Mouse (Mus musculus) midbrain, embryonic 16.5 days (tissue): Measurements from ENCODE around the gene Gm36245. TPM values are rescaled to one million over a fixed set of nuclear protein-coding genes. Genes with fewer than 3 reads are reported as not detected.
"Not testable (repeated sequence)": the region's sequence is repeated elsewhere in the genome, so short reads cannot be mapped to it uniquely, and the experiment has no call there.

Experiments
- ATAC-seq: fragments of 200-750 bp; cut with Nextera tagmentation; 2 replicates; pipeline ENCODE4 v1.8.0; 2017; ENCODE audit warnings: moderate TSS enrichment
- H3K27ac ChIP-seq: fragments of 300-500 bp; sonication (generic); 2 replicates; pipeline ENCODE4 v1.5.1; 2014; ENCODE audit warnings: mild to moderate bottlenecking, low read length, mixed read lengths
- H3K27me3 ChIP-seq: fragments of 300-500 bp; sonication (generic); 2 replicates; pipeline ENCODE4 v1.6.1; 2014; ENCODE audit warnings: low read depth, low read length, mixed read lengths; ENCODE audit not compliant: control insufficient read depth, insufficient read depth
- H3K36me3 ChIP-seq: fragments of 300-500 bp; sonication (generic); 2 replicates; pipeline ENCODE4 v1.6.1; 2014; ENCODE audit warnings: mild to moderate bottlenecking, low read length, moderate library complexity, mixed read lengths; ENCODE audit not compliant: control insufficient read depth, insufficient read depth
- H3K4me1 ChIP-seq: fragments of 300-500 bp; sonication (generic); 2 replicates; pipeline ENCODE4 v1.6.1; 2014; ENCODE audit warnings: mild to moderate bottlenecking, low read length, mixed read lengths; ENCODE audit not compliant: control insufficient read depth, insufficient read depth
- H3K4me2 ChIP-seq: fragments of 300-500 bp; sonication (generic); 2 replicates; pipeline ENCODE4 v1.6.1; 2014; ENCODE audit warnings: mild to moderate bottlenecking, low read length, mixed read lengths
- H3K4me3 ChIP-seq: fragments of 300-500 bp; sonication (generic); 2 replicates; pipeline ENCODE4 v1.5.1; 2014; ENCODE audit warnings: low read depth, mild to moderate bottlenecking, low read length, moderate library complexity, mixed read lengths
- H3K9ac ChIP-seq: fragments of 300-500 bp; sonication (generic); 2 replicates; pipeline ENCODE4 v1.6.1; 2014; ENCODE audit warnings: low read depth, low read length, mixed read lengths
- H3K9me3 ChIP-seq: fragments of 300-500 bp; sonication (generic); replicated peaks from 2 replicates; pipeline ENCODE4 v1.6.1; 2014; ENCODE audit warnings: mild to moderate bottlenecking, low read length, mixed read lengths; ENCODE audit not compliant: control insufficient read depth, poor library complexity, severe bottlenecking
- WGBS: fragments of 180-500 bp; shearing (Covaris S2); extraction: QIAGEN DNeasy Blood & Tissue Kit; methylation state at CpG from one replicate; pipeline ENCODE4 v1.1.7; 2014; 5-methylcytosine and 5-hydroxymethylcytosine counted together
- polyA plus RNA-seq: library from polyadenylated mRNA; unstranded; fragments of >200 nt; fragmentation: Nextera tagmentation; extraction: Ambion mirVana; gene quantifications from 2 replicates; pipeline ENCODE4 v1.2.1, GENCODE M21; 2015

Gene Gm36245
- polyA plus RNA-seq, 1 experiment from 2014 or later, result not detected

GRCm38 (mm10) chr15:77595961-77596360, 3.1 kb upstream of the Gm36245 start, which contains the start of gene Apol10b:
Gene Apol10b (minus strand): TSS chr15:77596125.
- Histone ChIP-seq H3K4me2 (no peak within 1 kb of the TSS), H3K27ac (no peak within 1 kb of the TSS), H3K4me1 (no peaks in the 10 kb centered on the region), H3K9ac (no peak within 1 kb of the TSS), H3K9me3 (no peaks in the 10 kb centered on the region), H3K27me3 (no peaks in the 10 kb centered on the region), H3K36me3 (no peaks in the 10 kb centered on the region), H3K4me3 (no peak within 1 kb of the TSS)
- ATAC-seq, result no peak
- WGBS, result 64% methylated on average over 5 of the region's 5 CpGs

DNA sequence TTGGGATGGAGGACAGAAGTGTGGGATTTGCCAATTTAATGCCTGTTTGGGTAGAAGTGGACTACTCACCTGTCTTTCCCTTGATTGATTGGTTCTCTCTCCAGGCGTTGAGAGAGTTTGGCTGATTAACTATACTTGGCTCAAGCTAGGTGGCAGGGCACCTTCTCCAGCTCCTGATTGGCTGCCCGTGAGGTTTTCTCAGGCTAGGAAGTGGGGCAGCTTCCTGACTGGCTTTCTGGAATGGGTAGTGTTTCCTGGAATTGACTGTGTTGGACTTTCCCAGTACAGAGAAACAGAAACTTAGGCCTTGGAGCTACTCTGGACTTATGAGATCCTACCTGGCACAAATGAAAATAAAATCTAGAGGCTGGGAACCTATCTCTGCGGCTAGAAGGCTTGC, 629 bp upstream of the Gm36245 start:
- Histone ChIP-seq H3K9ac (no peak overlapping the region), H3K36me3 (no peaks in the 10 kb centered on the region), H3K4me1 (no peaks in the 10 kb centered on the region), H3K4me3 (no peak overlapping the region), H3K27ac (no peak overlapping the region), H3K27me3 (no peaks in the 10 kb centered on the region), H3K4me2 (no peak overlapping the region), H3K9me3 (no peaks in the 10 kb centered on the region)
- no peak for ATAC-seq
- 85% methylated on average over 3 of the region's 3 CpGs for WGBS

- Histone ChIP-seq H3K27ac (no peak overlapping the region), H3K9me3 (no peaks in the 10 kb centered on the region), H3K9ac (no peak overlapping the region), H3K4me2 (no peak overlapping the region), H3K27me3 (no peaks in the 10 kb centered on the region), H3K4me1 (no peaks in the 10 kb centered on the region), H3K4me3 (no peak overlapping the region), H3K36me3 (no peaks in the 10 kb centered on the region)
- ATAC-seq, result no peak
- 97% methylated on average over 3 of the region's 3 CpGs for WGBS
Observed at GRCm38 (mm10) chr15:77606069-77606468, 7.0 kb downstream of the Gm36245 start.

DNA sequence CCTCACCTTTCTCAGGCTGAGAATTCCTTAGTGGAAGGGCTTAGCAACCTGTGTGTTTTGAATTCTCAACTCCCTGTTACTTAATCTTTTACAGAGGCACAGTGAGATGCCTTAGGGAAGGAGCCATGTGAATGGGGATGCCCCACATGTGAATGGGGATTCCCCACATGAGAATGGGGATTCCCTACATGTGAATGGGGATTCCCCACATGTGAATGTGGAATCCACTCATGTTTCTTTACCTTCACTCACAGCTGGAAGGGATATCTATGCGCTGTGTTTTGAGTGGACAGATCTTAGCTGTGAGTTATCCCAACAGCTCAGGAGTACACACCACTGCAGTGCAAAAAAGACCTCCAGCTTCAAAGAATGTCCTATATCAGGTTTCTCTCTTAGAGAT, 25.7 kb downstream of the Gm36245 start:
- Histone ChIP-seq H3K4me3 (no peak overlapping the region), H3K9ac (no peak overlapping the region), H3K9me3 (no peaks in the 10 kb centered on the region), H3K4me1 (no peaks in the 10 kb centered on the region), H3K27me3 (no peaks in the 10 kb centered on the region), H3K36me3 (no peaks in the 10 kb centered on the region), H3K4me2 (no peak overlapping the region), H3K27ac (no peak overlapping the region)
- 88% methylated on average over 1 of the region's 1 CpGs for WGBS
- no peak for ATAC-seq

GRCm38 (mm10) chr15:77626471-77626870, 27.4 kb downstream of the Gm36245 start:
- not testable (repeated sequence) for H3K9me3 ChIP-seq, H3K4me3 ChIP-seq, H3K4me1 ChIP-seq, H3K4me2 ChIP-seq, H3K27ac ChIP-seq, H3K9ac ChIP-seq, H3K27me3 ChIP-seq, ATAC-seq, H3K36me3 ChIP-seq
- WGBS, result 86% methylated on average over 4 of the region's 4 CpGs

GRCm38 (mm10) chr15:77628647-77629046, 29.6 kb downstream of the Gm36245 start:
- WGBS, result 67% methylated on average over 9 of the region's 9 CpGs
- not testable (repeated sequence) for H3K4me3 ChIP-seq, H3K9ac ChIP-seq, ATAC-seq, H3K36me3 ChIP-seq, H3K4me2 ChIP-seq, H3K9me3 ChIP-seq, H3K27ac ChIP-seq, H3K27me3 ChIP-seq, H3K4me1 ChIP-seq

- WGBS, result 85% methylated on average over 3 of the region's 3 CpGs
Observed at GRCm38 (mm10) chr15:77629822-77630221, 30.8 kb downstream of the Gm36245 start.

DNA sequence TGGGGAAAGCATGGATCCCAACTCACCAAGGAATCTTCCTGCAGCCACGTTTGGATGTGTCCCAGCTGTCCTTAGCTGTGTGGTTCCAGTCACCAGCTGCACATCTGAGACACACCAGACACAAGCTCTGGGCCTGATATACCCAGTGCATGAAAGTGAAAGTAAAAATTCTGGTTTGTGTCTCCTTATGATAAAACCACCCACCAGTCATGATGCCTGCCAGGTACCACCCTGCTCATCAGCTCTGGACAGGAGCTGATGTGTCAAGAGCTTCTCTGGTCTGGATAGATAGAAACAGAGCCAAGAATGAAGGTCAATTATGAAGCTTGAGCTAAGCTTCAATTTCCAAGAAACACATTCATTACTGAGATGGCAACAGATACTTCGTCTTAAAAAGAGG, 44.1 kb downstream of the Gm36245 start, which contains the start of gene Apol11b:
Apol11b (minus strand) TSS at position 111 of the 400 bp plus-strand sequence.
- not testable (repeated sequence) for H3K27ac ChIP-seq, H3K9me3 ChIP-seq, ATAC-seq, H3K4me3 ChIP-seq, H3K4me1 ChIP-seq, H3K27me3 ChIP-seq, H3K9ac ChIP-seq, H3K36me3 ChIP-seq, H3K4me2 ChIP-seq
- WGBS, result 79% methylated on average over 2 of the region's 2 CpGs

More at GRCm38 (mm10) chr15:77629822-77630221, 30.8 kb downstream of the Gm36245 start:
- not testable (repeated sequence) for H3K27ac ChIP-seq, H3K9ac ChIP-seq, ATAC-seq, H3K4me2 ChIP-seq, H3K36me3 ChIP-seq, H3K4me3 ChIP-seq, H3K27me3 ChIP-seq, H3K9me3 ChIP-seq, H3K4me1 ChIP-seq

DNA sequence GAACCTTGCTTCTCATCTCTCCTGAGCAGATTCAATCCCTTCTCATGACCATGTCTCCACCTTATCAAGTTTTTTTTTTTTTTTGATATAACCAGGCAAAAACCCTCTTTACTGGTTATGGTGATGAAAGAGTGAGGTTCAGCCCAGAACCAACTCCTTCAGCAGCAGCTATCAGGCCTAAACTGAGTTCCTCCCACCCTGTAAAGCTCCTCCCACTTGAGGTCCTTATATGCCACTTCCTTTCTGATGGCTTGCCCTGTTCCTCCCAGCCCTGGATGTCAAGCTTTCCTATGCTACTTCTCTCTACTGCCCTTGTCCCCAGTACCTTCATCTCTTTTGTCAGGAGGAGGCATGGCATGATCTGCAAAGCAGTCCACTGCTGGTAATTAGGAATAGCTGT, 52.1 kb downstream of the Gm36245 start:
- not testable (repeated sequence) for H3K4me3 ChIP-seq, H3K36me3 ChIP-seq, H3K9me3 ChIP-seq, H3K27me3 ChIP-seq, ATAC-seq, H3K27ac ChIP-seq, H3K4me2 ChIP-seq, H3K9ac ChIP-seq, H3K4me1 ChIP-seq
